Mouse (Mus musculus): ENCODE measurements around the gene Vnn1. TPM values are rescaled to one million over a fixed set of nuclear protein-coding genes. Genes with fewer than 3 reads are reported as not detected.

The Vnn1 gene
- 1.9 and 2.5 TPM in 2 replicates for polyA plus RNA-seq (2014; fragmentation: Nextera tagmentation; extraction: Ambion mirVana)

GRCm38 (mm10) chr10:23894601-23895349 lies at the start of gene Vnn1:
TSS of gene Vnn1 (plus strand) at chr10:23894688.
- Histone ChIP-seq H3K9me3 (ENCODE audit: control insufficient read depth, low read depth, low read length) (no peaks in the 10 kb centered on the region), H3K4me2 (replicated peaks; ENCODE audit: low read depth, low read length) (peak within 1 kb of the TSS; percentile 44), H3K4me1 (ENCODE audit: control insufficient read depth, insufficient read depth, low read length) (peaks cover 3% of the 10 kb centered on the region; the same call in 1 of the 2 replicates), H3K27me3 (ENCODE audit: control insufficient read depth, insufficient read depth, low read length) (no peaks in the 10 kb centered on the region), H3K27ac (ENCODE audit: low read length) (no peak within 1 kb of the TSS), H3K36me3 (ENCODE audit: control insufficient read depth, insufficient read depth, low read length) (no peaks in the 10 kb centered on the region), H3K4me3 (ENCODE audit: low read depth, low read length) (peak within 1 kb of the TSS; percentile 19), H3K9ac (replicated peaks; ENCODE audit: low read depth, low read length) (no peak within 1 kb of the TSS)
- 14% methylated on average over 21 of the region's 21 CpGs for WGBS
- no peak for ATAC-seq (ENCODE audit: insufficient number of reproducible peaks, insufficient read depth, low FRiP score, low read depth)

- H3K4me3 ChIP-seq (ENCODE audit: low read depth, low read length), result no peak within 1 kb of the TSS
- no peaks in the 10 kb centered on the region for H3K27me3 ChIP-seq (ENCODE audit: control insufficient read depth, insufficient read depth, low read length)
- no peak within 1 kb of the TSS for H3K9ac ChIP-seq (replicated peaks; ENCODE audit: low read depth, low read length)
- no peak within 1 kb of the TSS for H3K27ac ChIP-seq (ENCODE audit: low read length)
- no peak within 1 kb of the TSS for H3K4me2 ChIP-seq (replicated peaks; ENCODE audit: low read depth, low read length)
- H3K9me3 ChIP-seq (ENCODE audit: control insufficient read depth, low read depth, low read length), result no peaks in the 10 kb centered on the region
- no peaks in the 10 kb centered on the region for H3K4me1 ChIP-seq (ENCODE audit: control insufficient read depth, insufficient read depth, low read length)
- 82% methylated on average over 4 of the region's 4 CpGs for WGBS
- no peak for ATAC-seq (ENCODE audit: insufficient number of reproducible peaks, insufficient read depth, low FRiP score, low read depth)
- no peaks in the 10 kb centered on the region for H3K36me3 ChIP-seq (ENCODE audit: control insufficient read depth, insufficient read depth, low read length)
Observed at GRCm38 (mm10) chr10:23851228-23851912, 43.1 kb upstream of the Vnn1 start, which contains the start of gene Vnn3. TSS of gene Vnn3 (plus strand) at chr10:23851462.

GRCm38 (mm10) chr10:23852096-23852495 lies 42.4 kb upstream of the Vnn1 start:
- Histone ChIP-seq H3K9ac (replicated peaks; ENCODE audit: low read depth, low read length) (no peak overlapping the region), H3K4me2 (replicated peaks; ENCODE audit: low read depth, low read length) (no peak overlapping the region), H3K36me3 (ENCODE audit: control insufficient read depth, insufficient read depth, low read length) (no peaks in the 10 kb centered on the region), H3K4me1 (ENCODE audit: control insufficient read depth, insufficient read depth, low read length) (no peaks in the 10 kb centered on the region), H3K27ac (ENCODE audit: low read length) (no peak overlapping the region), H3K27me3 (ENCODE audit: control insufficient read depth, insufficient read depth, low read length) (no peaks in the 10 kb centered on the region), H3K4me3 (ENCODE audit: low read depth, low read length) (no peak overlapping the region), H3K9me3 (ENCODE audit: control insufficient read depth, low read depth, low read length) (no peaks in the 10 kb centered on the region)
- WGBS, result 78% methylated on average over 2 of the region's 2 CpGs
- no peak for ATAC-seq (ENCODE audit: insufficient number of reproducible peaks, insufficient read depth, low FRiP score, low read depth)

GRCm38 (mm10) chr10:23864362-23865312 lies 29.9 kb upstream of the Vnn1 start:
- H3K9me3 ChIP-seq (ENCODE audit: control insufficient read depth, low read depth, low read length), result peaks cover 6% of the 10 kb centered on the region; the same call in 1 of the 2 replicates
- H3K4me1 ChIP-seq (ENCODE audit: control insufficient read depth, insufficient read depth, low read length), result no peaks in the 10 kb centered on the region
- H3K4me2 ChIP-seq (replicated peaks; ENCODE audit: low read depth, low read length), result no peak overlapping the region
- ATAC-seq (ENCODE audit: insufficient number of reproducible peaks, insufficient read depth, low FRiP score, low read depth), result no peak
- no peak overlapping the region for H3K4me3 ChIP-seq (ENCODE audit: low read depth, low read length)
- no peaks in the 10 kb centered on the region for H3K27me3 ChIP-seq (ENCODE audit: control insufficient read depth, insufficient read depth, low read length)
- no peaks in the 10 kb centered on the region for H3K36me3 ChIP-seq (ENCODE audit: control insufficient read depth, insufficient read depth, low read length)
- WGBS, result 72% methylated on average over 9 of the region's 9 CpGs
- no peak overlapping the region for H3K9ac ChIP-seq (replicated peaks; ENCODE audit: low read depth, low read length)
- no peak overlapping the region for H3K27ac ChIP-seq (ENCODE audit: low read length)

GRCm38 (mm10) chr10:23880695-23881094 lies 13.8 kb upstream of the Vnn1 start:
- Histone ChIP-seq H3K9ac (replicated peaks; ENCODE audit: low read depth, low read length) (no peak overlapping the region), H3K36me3 (ENCODE audit: control insufficient read depth, insufficient read depth, low read length) (no peaks in the 10 kb centered on the region), H3K4me2 (replicated peaks; ENCODE audit: low read depth, low read length) (no peak overlapping the region), H3K4me3 (ENCODE audit: low read depth, low read length) (no peak overlapping the region), H3K27ac (ENCODE audit: low read length) (no peak overlapping the region), H3K9me3 (ENCODE audit: control insufficient read depth, low read depth, low read length) (no peaks in the 10 kb centered on the region), H3K27me3 (ENCODE audit: control insufficient read depth, insufficient read depth, low read length) (no peaks in the 10 kb centered on the region), H3K4me1 (ENCODE audit: control insufficient read depth, insufficient read depth, low read length) (no peaks in the 10 kb centered on the region)
- ATAC-seq (ENCODE audit: insufficient number of reproducible peaks, insufficient read depth, low FRiP score, low read depth), result no peak
- 83% methylated on average over 6 of the region's 6 CpGs for WGBS

- no peaks in the 10 kb centered on the region for H3K9me3 ChIP-seq (ENCODE audit: control insufficient read depth, low read depth, low read length)
- no peak overlapping the region for H3K4me2 ChIP-seq (replicated peaks; ENCODE audit: low read depth, low read length)
- H3K9ac ChIP-seq (replicated peaks; ENCODE audit: low read depth, low read length), result no peak overlapping the region
- 90% methylated on average over 1 of the region's 1 CpGs for WGBS
- no peaks in the 10 kb centered on the region for H3K36me3 ChIP-seq (ENCODE audit: control insufficient read depth, insufficient read depth, low read length)
- no peaks in the 10 kb centered on the region for H3K27me3 ChIP-seq (ENCODE audit: control insufficient read depth, insufficient read depth, low read length)
- no peaks in the 10 kb centered on the region for H3K4me1 ChIP-seq (ENCODE audit: control insufficient read depth, insufficient read depth, low read length)
- no peak overlapping the region for H3K4me3 ChIP-seq (ENCODE audit: low read depth, low read length)
- no peak overlapping the region for H3K27ac ChIP-seq (ENCODE audit: low read length)
- no peak for ATAC-seq (ENCODE audit: insufficient number of reproducible peaks, insufficient read depth, low FRiP score, low read depth)
Observed at GRCm38 (mm10) chr10:23884910-23885309, 9.6 kb upstream of the Vnn1 start.

GRCm38 (mm10) chr10:23886060-23886459 lies 8.4 kb upstream of the Vnn1 start:
- no peaks in the 10 kb centered on the region for H3K36me3 ChIP-seq (ENCODE audit: control insufficient read depth, insufficient read depth, low read length)
- H3K4me1 ChIP-seq (ENCODE audit: control insufficient read depth, insufficient read depth, low read length), result no peaks in the 10 kb centered on the region
- no peak for ATAC-seq (ENCODE audit: insufficient number of reproducible peaks, insufficient read depth, low FRiP score, low read depth)
- H3K9ac ChIP-seq (replicated peaks; ENCODE audit: low read depth, low read length), result no peak overlapping the region
- no peaks in the 10 kb centered on the region for H3K27me3 ChIP-seq (ENCODE audit: control insufficient read depth, insufficient read depth, low read length)
- no peaks in the 10 kb centered on the region for H3K9me3 ChIP-seq (ENCODE audit: control insufficient read depth, low read depth, low read length)
- H3K4me2 ChIP-seq (replicated peaks; ENCODE audit: low read depth, low read length), result no peak overlapping the region
- WGBS, result 78% methylated on average over 3 of the region's 3 CpGs
- no peak overlapping the region for H3K27ac ChIP-seq (ENCODE audit: low read length)
- H3K4me3 ChIP-seq (ENCODE audit: low read depth, low read length), result no peak overlapping the region

- ATAC-seq (ENCODE audit: insufficient number of reproducible peaks, insufficient read depth, low FRiP score, low read depth), result no peak
- Histone ChIP-seq H3K4me2 (replicated peaks; ENCODE audit: low read depth, low read length) (no peak overlapping the region), H3K4me1 (ENCODE audit: control insufficient read depth, insufficient read depth, low read length) (peaks cover 3% of the 10 kb centered on the region; the same call in 1 of the 2 replicates), H3K36me3 (ENCODE audit: control insufficient read depth, insufficient read depth, low read length) (no peaks in the 10 kb centered on the region), H3K4me3 (ENCODE audit: low read depth, low read length) (no peak overlapping the region), H3K27ac (ENCODE audit: low read length) (no peak overlapping the region), H3K9ac (replicated peaks; ENCODE audit: low read depth, low read length) (no peak overlapping the region), H3K27me3 (ENCODE audit: control insufficient read depth, insufficient read depth, low read length) (no peaks in the 10 kb centered on the region), H3K9me3 (ENCODE audit: control insufficient read depth, low read depth, low read length) (no peaks in the 10 kb centered on the region)
- 86% methylated on average over 1 of the region's 1 CpGs for WGBS
Observed at GRCm38 (mm10) chr10:23892987-23893386, 1.5 kb upstream of the Vnn1 start.
